Mouse (Mus musculus): ENCODE measurements around the gene Ccpg1. TPM values are rescaled to one million over a fixed set of nuclear protein-coding genes. Genes with fewer than 3 reads are reported as not detected.

Ccpg1 gene
- total and polyA plus RNA-seq, 2 experiments from 2014 or later: 19.3 to 39.9 TPM

DNA sequence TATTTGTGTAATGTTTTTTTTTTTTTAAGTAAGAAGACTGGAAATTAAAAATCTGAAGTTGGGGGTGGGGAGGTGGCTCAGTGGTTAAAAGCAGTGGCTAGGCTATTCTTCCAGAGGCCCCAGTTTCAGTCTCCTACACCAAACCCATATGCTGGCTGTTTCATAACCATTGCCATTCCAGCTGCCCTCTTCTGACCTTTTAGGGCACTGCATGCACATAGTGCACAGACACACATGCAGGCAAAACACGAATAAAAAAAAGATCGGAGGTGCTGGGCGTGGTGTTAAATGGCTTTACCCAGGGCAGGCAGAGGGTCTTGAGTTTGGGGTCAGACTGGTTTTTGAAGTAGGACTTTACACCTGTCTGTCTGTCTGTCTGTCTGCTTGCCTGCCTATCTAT is 20.9 kb downstream of the Ccpg1 start:
- WGBS: 98% methylated on average over 3 of the region's 3 CpGs
- no peaks in the 10 kb centered on the region for H3K9me3 ChIP-seq (ENCODE audit: low read length)
- peaks cover 50% of the 10 kb centered on the region for H3K36me3 ChIP-seq (ENCODE audit: insufficient read depth, low read length)

DNA sequence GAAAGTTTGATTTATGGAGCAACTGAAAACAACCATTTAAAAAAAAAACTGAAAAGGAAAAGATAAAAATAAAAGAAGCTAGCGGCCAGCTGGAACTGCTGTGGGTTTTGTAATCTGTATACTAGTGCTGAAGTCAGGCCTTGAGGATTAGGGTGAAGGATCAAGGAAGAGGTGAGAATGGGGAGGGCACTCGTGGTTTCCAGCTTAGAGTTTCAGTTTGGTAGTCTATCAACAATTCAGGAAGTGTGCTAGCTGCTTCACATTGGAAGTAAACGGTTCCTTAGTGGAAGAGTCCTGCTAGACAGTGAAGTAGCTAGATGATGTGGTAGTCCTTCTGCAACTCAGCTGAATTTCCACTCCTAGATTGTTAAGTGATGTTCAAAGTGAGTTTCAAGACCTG is 23.2 kb downstream of the Ccpg1 start:
- Histone ChIP-seq H3K9me3 (ENCODE audit: low read length) (no peaks in the 10 kb centered on the region), H3K9ac (replicated peaks; ENCODE audit: low read length, poor library complexity, severe bottlenecking) (no peak overlapping the region), H3K4me2 (ENCODE audit: low read depth, low read length, poor library complexity, severe bottlenecking) (no peak overlapping the region), H3K4me1 (ENCODE audit: insufficient read depth, low read length) (no peaks in the 10 kb centered on the region), H3K27me3 (ENCODE audit: insufficient read depth, low read length) (no peaks in the 10 kb centered on the region), H3K4me3 (ENCODE audit: low read depth, low read length) (no peak overlapping the region), H3K36me3 (ENCODE audit: insufficient read depth, low read length) (peaks cover 48% of the 10 kb centered on the region), H3K27ac (ENCODE audit: low read depth, low read length) (no peak overlapping the region)
- no peak for TF ChIP-seq CTCF (IDR thresholded peaks at IDR 0.05)
- 74% methylated on average over 3 of the region's 3 CpGs for WGBS
- DNase-seq (ENCODE audit: low spot score): no peak
- ATAC-seq (ENCODE audit: low FRiP score): no peak

More for the DNA sequence above, 20.9 kb downstream of the Ccpg1 start:
- H3K4me2 ChIP-seq (ENCODE audit: low read depth, low read length, poor library complexity, severe bottlenecking): no peak overlapping the region
- no peaks in the 10 kb centered on the region for H3K4me1 ChIP-seq (ENCODE audit: insufficient read depth, low read length)
- H3K4me3 ChIP-seq (ENCODE audit: low read depth, low read length): no peak overlapping the region
- ATAC-seq (ENCODE audit: low FRiP score) (no peak), DNase-seq (ENCODE audit: low spot score) (no peak)
- no peak overlapping the region for H3K9ac ChIP-seq (replicated peaks; ENCODE audit: low read length, poor library complexity, severe bottlenecking)
- no peak overlapping the region for H3K27ac ChIP-seq (ENCODE audit: low read depth, low read length)
- H3K27me3 ChIP-seq (ENCODE audit: insufficient read depth, low read length): no peaks in the 10 kb centered on the region
- TF ChIP-seq CTCF (IDR thresholded peaks at IDR 0.05): peak; percentile 55

DNA sequence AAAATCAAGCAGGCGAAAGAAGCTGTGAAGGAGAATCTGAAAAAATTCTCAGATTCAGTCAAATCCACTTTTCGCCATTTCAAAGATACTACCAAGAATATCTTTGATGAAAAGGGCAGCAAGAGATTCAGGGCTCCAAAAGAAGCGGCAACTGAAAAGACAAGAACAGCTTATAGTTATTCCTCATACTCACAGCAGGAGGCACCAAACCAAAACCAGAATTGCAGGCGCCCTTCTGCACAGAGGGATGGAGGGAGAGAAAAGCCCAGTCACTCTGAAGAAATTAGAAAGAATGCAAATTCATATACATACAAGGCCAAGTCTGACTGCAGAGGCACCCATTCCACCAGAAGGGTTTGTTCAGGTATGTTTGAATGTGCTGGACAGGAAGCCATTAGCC is 27.4 kb downstream of the Ccpg1 start:
- peak; percentile 45 for TF ChIP-seq CTCF (IDR thresholded peaks at IDR 0.05)
- 92% methylated on average over 4 of the region's 4 CpGs for WGBS
- ATAC-seq (ENCODE audit: low FRiP score) (no peak), DNase-seq (ENCODE audit: low spot score) (no peak)
- Histone ChIP-seq H3K4me1 (ENCODE audit: insufficient read depth, low read length) (no peaks in the 10 kb centered on the region), H3K9me3 (ENCODE audit: low read length) (no peaks in the 10 kb centered on the region), H3K4me2 (ENCODE audit: low read depth, low read length, poor library complexity, severe bottlenecking) (no peak overlapping the region), H3K27ac (ENCODE audit: low read depth, low read length) (no peak overlapping the region), H3K27me3 (ENCODE audit: insufficient read depth, low read length) (no peaks in the 10 kb centered on the region), H3K4me3 (ENCODE audit: low read depth, low read length) (no peak overlapping the region), H3K9ac (replicated peaks; ENCODE audit: low read length, poor library complexity, severe bottlenecking) (no peak overlapping the region), H3K36me3 (ENCODE audit: insufficient read depth, low read length) (peaks cover 60% of the 10 kb centered on the region)

DNA sequence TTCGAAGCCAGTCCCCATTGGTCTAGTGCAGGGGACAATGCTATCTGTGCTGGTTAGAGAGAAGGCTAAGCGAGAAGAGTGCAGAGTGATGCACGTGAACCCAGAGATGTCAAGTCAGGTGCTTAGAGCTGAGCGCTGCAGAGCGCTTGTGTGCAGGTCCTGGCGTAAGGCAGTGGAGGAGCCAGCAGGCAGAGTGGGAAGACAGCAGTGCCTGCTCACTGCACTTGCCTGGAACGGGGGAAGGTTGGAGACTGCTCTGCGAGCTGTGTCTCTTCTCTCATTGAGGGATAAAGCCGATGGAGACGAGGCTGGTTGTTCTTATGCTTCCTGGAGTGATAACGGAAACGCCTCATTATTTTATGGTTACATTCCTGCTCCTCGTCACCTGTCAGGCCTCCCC is 29.5 kb downstream of the Ccpg1 start:
- DNase-seq (ENCODE audit: low spot score) (no peak), ATAC-seq (ENCODE audit: low FRiP score) (no peak)
- no peaks in the 10 kb centered on the region for H3K27me3 ChIP-seq (ENCODE audit: insufficient read depth, low read length)
- no peak overlapping the region for H3K9ac ChIP-seq (replicated peaks; ENCODE audit: low read length, poor library complexity, severe bottlenecking)
- WGBS: 92% methylated on average over 13 of the region's 13 CpGs
- no peaks in the 10 kb centered on the region for H3K9me3 ChIP-seq (ENCODE audit: low read length)
- TF ChIP-seq CTCF (IDR thresholded peaks at IDR 0.05): no peak
- H3K4me2 ChIP-seq (ENCODE audit: low read depth, low read length, poor library complexity, severe bottlenecking): no peak overlapping the region
- no peak overlapping the region for H3K27ac ChIP-seq (ENCODE audit: low read depth, low read length)
- peaks cover 75% of the 10 kb centered on the region for H3K36me3 ChIP-seq (ENCODE audit: insufficient read depth, low read length)
- H3K4me3 ChIP-seq (ENCODE audit: low read depth, low read length): no peak overlapping the region
- H3K4me1 ChIP-seq (ENCODE audit: insufficient read depth, low read length): no peaks in the 10 kb centered on the region

DNA sequence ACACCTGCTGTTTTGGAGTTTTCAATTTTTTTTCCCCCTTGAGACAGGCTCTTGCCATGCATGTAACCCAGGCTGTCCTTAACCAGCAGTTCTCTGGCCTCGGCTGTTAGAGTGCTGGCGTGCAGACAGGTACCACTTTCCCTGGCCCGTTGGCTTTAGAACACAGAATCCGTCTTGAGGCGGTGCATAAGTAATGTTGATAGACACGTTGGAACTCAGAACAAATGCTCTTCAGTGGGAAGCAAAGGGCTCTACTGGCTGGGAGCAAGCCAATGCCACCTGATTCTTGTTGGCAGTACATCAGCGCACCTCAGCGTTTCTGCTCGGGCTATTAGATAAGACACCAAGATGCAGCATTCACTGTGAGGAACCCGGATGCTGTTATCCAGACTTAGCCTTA is 34.6 kb downstream of the Ccpg1 start:
- peak; percentile 10 for DNase-seq (ENCODE audit: low spot score)
- no peaks in the 10 kb centered on the region for H3K4me1 ChIP-seq (ENCODE audit: insufficient read depth, low read length)
- H3K4me2 ChIP-seq (ENCODE audit: low read depth, low read length, poor library complexity, severe bottlenecking): no peak overlapping the region
- WGBS: 91% methylated on average over 10 of the region's 10 CpGs
- H3K27me3 ChIP-seq (ENCODE audit: insufficient read depth, low read length): no peaks in the 10 kb centered on the region
- no peak overlapping the region for H3K4me3 ChIP-seq (ENCODE audit: low read depth, low read length)
- no peak for TF ChIP-seq CTCF (IDR thresholded peaks at IDR 0.05)
- no peak overlapping the region for H3K27ac ChIP-seq (ENCODE audit: low read depth, low read length)
- ATAC-seq (ENCODE audit: low FRiP score): no peak
- H3K36me3 ChIP-seq (ENCODE audit: insufficient read depth, low read length): peaks cover 54% of the 10 kb centered on the region
- no peaks in the 10 kb centered on the region for H3K9me3 ChIP-seq (ENCODE audit: low read length)
- no peak overlapping the region for H3K9ac ChIP-seq (replicated peaks; ENCODE audit: low read length, poor library complexity, severe bottlenecking)

DNA sequence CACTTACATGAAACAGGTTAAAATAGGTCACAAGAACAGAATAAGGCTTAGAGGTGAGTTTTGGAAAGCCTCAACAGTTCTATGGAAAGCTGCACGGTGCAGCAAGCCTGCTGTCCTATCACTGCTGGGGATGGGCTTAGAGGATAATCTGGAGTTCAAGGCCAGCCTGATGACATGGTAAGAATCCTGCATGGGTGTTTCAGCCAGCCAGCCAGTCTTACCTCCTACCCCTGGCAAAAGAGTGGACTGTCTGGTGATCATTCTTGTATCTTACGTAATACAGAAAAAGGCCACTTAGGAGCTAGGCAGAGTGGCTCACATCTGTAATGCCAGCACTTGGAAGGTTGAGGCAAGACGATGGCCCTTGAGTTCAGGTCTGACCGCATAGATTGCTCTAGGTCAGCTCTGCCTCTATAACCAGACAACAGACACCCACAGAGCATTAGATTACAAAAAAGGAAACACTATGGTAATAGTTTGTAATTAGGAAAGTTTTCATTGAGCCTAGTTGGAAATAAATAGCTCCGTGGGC is 35.4 kb downstream of the Ccpg1 start:
- WGBS: 94% methylated on average over 5 of the region's 5 CpGs
- Histone ChIP-seq H3K4me3 (ENCODE audit: low read depth, low read length) (no peak overlapping the region), H3K4me1 (ENCODE audit: insufficient read depth, low read length) (no peaks in the 10 kb centered on the region), H3K9me3 (ENCODE audit: low read length) (no peaks in the 10 kb centered on the region), H3K36me3 (ENCODE audit: insufficient read depth, low read length) (peaks cover 48% of the 10 kb centered on the region), H3K27ac (ENCODE audit: low read depth, low read length) (no peak overlapping the region), H3K27me3 (ENCODE audit: insufficient read depth, low read length) (no peaks in the 10 kb centered on the region), H3K4me2 (ENCODE audit: low read depth, low read length, poor library complexity, severe bottlenecking) (no peak overlapping the region), H3K9ac (replicated peaks; ENCODE audit: low read length, poor library complexity, severe bottlenecking) (no peak overlapping the region)
- TF ChIP-seq CTCF (IDR thresholded peaks at IDR 0.05): no peak
- ATAC-seq (ENCODE audit: low FRiP score) (no peak), DNase-seq (ENCODE audit: low spot score) (no peak)
